Mouse (Mus musculus): ENCODE results near the gene Slc44a5. TPM values are rescaled to one million over a fixed set of nuclear protein-coding genes. Genes with fewer than 3 reads are reported as not detected.
A peak's percentile ranks its signal among the peaks of the same experiment; 100 is the strongest.

Gene Slc44a5
- total RNA-seq, 4 experiments from 2014 or later = 0.03 to 0.11 (median 0.06) TPM; not detected in 1

GRCm38 (mm10) chr3:154174031-154174430 is 200.8 kb downstream of the Slc44a5 start:
- no peak for DNase-seq

DNA sequence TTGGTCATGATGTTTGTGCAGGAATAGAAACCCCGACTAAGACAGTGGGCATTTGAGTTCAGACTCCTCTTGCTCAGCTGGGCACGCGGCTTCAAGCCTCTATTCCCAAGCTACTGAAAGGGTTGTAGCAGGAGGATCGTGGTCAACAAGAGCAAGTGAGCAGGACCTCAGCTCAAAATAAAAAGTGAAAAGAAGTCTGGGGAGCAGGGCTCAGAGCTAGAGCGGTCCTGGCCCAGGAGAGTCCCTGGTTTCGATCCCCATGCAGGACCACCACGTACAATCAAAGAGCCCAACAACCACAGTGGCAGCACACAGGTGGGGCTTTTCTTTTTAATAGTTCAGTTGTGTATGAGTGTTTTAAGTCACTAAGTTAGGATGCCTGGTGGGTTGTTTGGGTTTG is 201.5 kb downstream of the Slc44a5 start:
- no peak for DNase-seq

GRCm38 (mm10) chr3:154177665-154178305 is 204.5 kb downstream of the Slc44a5 start:
- DNase-seq = no peak

- DNase-seq = no peak
Measured at GRCm38 (mm10) chr3:154179423-154179920, 206.2 kb downstream of the Slc44a5 start.

DNA sequence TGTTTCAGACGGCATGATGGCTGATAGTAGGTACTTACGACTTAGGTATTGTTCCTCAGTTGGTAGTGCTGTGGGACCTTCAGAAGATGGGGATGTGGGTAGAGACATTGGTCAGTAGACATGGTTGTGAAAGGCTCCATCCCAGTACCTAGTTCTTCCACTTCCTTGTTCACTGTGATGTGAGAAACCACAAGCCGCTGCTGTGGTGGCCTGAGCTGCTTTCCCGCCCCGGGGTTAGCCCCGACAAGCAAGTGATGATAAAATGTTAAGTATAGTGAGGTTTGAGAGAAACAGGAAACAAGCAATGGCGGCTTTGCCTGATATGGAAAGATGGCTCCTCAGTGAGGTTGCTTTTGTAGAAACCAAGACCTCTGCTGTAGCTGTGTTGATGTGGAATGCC is 209.8 kb downstream of the Slc44a5 start:
- DNase-seq = peak; percentile 3

GRCm38 (mm10) chr3:154183957-154184356 is 210.7 kb downstream of the Slc44a5 start:
- DNase-seq = no peak

- no peak for DNase-seq
Measured at GRCm38 (mm10) chr3:154188668-154189067, 215.4 kb downstream of the Slc44a5 start.

DNA sequence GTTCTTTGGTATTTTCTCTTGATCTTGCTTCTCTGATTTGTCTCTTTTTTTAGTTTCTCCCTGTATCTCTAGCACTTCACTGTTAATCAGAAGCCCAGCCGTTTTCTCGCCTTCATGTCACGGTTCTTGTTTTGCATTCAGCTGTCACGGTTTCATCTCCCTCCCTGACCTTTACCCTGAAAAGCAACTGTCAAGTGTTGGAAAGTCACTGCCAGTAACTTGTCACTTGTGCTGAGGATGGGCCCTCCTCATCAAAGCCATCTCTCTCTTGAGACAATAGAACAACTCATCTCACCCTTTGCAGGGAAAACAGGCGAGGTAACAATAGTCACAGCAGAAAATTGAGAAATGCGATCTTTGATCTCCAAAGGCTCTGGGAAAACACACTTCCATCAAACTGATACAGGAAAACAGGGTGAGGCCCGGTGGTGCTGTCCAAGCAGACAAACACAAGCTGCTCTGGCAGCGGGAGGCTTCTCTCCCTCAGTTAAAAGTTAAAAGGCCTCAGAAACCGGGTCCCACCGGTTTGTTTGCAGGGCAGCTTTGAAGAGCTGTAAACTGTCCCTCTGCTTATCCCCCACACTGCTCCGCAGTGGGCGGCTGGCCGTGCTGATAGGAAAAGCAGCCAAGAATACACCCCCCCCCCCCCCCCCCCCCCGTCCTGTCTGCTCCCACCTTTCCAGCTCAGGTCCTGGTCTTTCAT is 219.2 kb downstream of the Slc44a5 start:
- no peak for DNase-seq

GRCm38 (mm10) chr3:154193189-154193840 is 220.1 kb downstream of the Slc44a5 start:
- DNase-seq = no peak

DNA sequence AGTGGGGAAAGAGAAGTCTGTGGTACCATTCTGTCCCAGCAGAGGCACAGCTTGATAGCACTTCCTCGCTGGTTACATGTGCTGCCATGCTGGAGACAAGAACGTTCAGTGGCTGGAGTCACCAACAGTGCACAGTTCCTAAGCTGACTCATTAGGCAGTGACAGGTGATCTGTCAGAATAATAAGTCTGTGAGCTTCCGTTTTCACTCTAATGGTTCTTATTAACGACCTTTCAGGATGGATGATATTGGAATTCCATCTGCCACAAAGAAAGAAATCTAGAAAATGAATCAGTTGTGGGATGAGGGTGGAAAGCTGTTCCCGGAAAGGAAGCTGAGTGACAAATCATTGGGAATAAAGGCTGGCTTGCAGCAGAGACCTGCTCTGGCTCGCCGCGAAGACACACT is 227.2 kb downstream of the Slc44a5 start:
- DNase-seq = no peak

DNA sequence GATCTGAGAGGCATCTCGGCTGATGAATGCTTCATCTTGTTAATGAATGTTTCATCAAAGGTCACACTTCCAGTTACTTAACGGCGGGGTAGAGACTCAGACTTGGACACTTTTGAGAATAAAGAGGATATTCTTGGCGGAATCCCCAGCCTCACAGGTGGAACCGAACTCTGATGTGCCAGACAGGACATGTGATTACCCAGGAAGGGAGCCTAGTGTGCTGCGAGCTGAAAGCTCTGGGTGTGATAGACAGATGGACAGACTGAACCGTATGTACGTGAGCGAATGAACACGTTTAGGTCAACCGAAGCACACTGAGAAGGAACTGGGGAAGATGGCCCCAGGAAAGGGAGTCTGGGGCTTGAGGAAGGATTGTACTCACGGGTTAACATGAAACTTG is 228.6 kb downstream of the Slc44a5 start:
- no peak for DNase-seq

DNA sequence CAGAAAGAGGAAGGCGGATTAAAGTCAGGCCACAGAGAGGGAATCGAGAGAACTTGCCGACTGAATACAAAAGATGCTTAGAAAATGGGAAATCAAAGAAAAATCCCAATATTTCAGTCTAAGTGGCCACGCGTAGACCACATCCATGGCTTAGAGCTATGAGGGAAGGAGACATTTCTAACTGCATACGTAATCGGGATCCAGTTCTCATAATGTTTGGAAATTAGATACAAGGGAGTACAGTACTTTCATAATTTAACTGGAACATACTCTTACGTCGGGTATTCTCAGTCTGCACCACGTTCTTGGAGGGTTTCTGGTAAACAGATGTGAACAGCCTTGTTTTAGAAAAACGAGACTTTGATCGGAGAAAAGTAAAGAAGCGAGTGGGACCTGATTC is 229.1 kb downstream of the Slc44a5 start:
- DNase-seq = no peak

- DNase-seq = no peak
Measured at GRCm38 (mm10) chr3:154208479-154208878, 235.2 kb downstream of the Slc44a5 start.

DNA sequence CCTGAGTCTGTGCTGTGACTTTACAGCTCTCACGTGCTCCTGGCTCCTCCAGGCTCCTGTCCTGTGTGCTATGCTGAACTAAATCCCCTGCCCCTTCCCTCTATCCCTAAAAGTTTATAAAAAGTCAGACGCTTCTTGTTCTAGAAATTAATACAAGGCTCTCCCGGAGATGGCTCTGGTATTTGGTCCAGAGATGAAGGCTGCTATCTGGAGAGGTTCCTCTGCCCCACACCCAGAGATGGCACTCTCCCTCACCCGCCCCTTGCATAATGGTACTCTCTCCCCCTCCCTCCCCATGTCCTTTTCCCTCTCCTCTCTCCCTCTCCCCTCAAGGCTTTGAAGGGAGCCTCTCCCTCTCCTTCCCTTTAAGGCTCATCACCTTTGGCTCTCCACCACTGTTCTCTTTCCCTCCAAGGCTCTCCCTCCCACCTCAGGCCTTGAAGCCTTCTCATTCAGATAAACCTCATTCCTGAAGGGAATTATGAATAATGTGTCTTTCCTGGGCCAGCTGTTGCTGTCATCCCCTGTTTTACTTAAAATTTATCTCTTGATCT is 236.0 kb downstream of the Slc44a5 start:
- no peak for DNase-seq

DNA sequence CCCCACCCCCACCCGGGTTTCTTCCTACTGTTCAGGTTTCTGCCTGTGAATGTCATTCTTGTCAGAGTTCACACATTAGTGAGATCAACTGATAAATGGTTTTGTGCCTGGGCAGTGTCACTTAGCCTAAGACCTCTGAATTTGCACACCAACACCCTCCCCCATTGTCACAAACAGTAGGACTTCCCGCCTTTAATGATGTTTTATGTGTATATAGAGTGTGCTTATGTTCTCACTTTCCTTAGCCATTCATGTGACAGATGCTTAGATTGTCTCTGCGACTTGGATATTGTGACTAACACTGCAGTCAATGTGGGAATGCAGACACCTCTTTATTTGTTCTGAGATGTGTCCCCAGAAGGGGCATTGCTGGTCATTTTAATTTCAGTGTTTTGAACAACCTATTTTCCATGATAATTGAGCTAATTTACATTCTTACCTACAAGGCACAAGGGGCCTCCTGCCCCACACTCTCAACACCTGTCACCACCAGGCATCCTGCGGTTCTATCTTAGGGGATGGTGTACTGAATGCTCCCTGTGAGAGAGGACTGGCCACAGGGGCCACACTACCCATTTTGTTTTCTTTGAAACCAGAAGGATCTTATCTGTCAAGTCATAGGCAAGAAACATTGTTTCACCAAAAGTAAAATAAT is 236.7 kb downstream of the Slc44a5 start:
- no peak for DNase-seq

GRCm38 (mm10) chr3:154210431-154211055 is 237.3 kb downstream of the Slc44a5 start:
- no peak for DNase-seq

- no peak for DNase-seq
Measured at GRCm38 (mm10) chr3:154212551-154212950, 239.3 kb downstream of the Slc44a5 start.

GRCm38 (mm10) chr3:154215309-154215708 is 242.1 kb downstream of the Slc44a5 start:
- no peak for DNase-seq

DNA sequence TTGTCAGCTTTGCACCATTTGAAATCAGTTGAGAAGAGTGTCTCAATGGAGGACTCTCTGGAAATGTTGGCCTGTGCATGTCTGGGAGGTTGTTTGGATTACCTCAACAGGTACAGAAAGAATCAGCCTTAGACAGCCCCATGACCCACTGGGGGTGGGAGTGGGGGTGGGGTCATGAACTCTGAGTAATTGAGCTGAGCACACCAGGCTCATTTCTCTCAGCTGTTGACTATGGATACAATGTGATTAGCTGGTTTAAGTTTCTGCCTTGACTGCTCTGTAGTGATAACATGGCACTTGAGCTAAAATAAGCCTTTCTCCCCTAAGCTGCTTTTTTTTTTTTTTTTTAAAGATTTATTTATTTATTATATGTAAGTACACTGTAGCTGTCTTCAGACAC is 242.5 kb downstream of the Slc44a5 start:
- no peak for DNase-seq

DNA sequence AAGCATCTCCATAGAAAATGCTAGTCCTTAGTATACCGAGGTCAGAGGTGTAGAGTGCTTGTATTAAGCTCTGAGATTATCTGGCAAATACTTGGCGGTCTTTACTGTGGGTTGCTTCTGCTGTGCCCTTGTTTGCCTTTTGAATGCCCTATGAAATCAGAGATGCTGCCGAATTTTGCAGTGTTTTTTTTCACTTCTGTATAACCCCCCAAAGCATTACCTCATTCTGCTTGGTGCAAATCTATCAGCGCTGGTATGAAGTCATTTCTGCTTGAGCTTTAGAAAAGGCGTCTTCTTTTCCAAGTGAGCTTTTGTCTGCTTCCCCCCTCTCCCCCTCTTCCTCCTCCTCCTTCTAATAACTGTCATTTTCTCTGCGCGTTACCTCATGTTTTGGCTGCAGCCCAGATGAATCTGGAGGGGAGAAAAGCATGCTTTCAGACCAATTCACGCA is 248.9 kb downstream of the Slc44a5 start:
- no peak for DNase-seq

DNA sequence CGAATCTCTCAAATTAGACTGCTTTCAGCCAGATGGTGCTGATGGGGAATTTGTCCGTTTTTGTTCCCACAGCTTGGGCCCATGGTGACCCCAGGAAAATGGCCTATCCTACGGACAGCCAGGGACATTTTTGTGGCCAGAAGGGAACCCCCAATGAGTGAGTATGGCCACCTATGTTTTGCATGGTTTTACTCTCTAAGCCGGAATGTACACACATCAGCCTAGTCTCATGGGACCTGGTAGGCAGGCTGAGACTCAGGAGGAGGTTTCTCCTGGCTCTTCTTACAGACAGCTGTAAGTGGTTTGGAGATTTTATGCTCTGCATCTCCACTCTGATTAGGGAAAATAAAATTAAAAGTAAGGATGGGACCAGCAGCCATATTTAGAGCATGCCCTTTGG is 249.5 kb downstream of the Slc44a5 start:
- no peak for DNase-seq

- DNase-seq = peak; percentile 24
Measured at GRCm38 (mm10) chr3:154226100-154226752, 253.0 kb downstream of the Slc44a5 start.
